Mouse (Mus musculus) G1E-ER4 (cell line): Measurements from ENCODE around the gene Sox6. TPM values are rescaled to one million over a fixed set of nuclear protein-coding genes. Genes with fewer than 3 reads are reported as not detected.

Source experiments
- GATA1 ChIP-seq: IDR thresholded peaks from one replicate; pipeline ENCODE4 v1.8.0; 2012; ENCODE audit warnings: low read length, inconsistent platforms
- polyA plus RNA-seq: library from polyadenylated mRNA; stranded (reverse); fragments of >175 nt; gene quantifications from 2 replicates; pipeline ENCODE4 v1.2.3, GENCODE M21; 2012

Sox6 gene
- polyA plus RNA-seq, 1 experiment = 1.5 TPM

- no peak for TF ChIP-seq GATA1
These were observed 588.0 kb downstream of the Sox6 start for GRCm38 (mm10) chr7:115450431-115451195.

GRCm38 (mm10) chr7:115448403-115449025 is 590.1 kb downstream of the Sox6 start:
- no peak for TF ChIP-seq GATA1

DNA sequence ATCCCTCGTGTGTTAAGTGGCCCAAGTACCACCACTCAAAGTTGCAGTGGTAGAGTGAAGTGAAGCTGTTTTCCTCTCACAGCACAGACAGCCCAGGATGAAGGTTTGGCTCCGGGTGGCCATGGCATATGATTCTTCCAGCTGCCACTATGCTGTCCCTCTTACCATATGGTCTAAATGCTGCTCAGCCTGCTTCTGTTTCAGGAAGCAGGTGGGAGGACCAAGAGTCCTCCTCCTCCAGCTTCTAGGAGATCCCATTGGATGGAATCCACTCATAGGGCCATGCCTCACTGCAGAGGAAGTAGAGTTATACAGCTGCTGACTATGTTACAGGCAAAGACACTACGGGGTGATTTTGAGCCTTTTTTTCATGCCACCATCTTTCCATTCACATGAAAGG is 591.5 kb downstream of the Sox6 start:
- no peak for TF ChIP-seq GATA1

- TF ChIP-seq GATA1 = no peak
These were observed 592.0 kb downstream of the Sox6 start for GRCm38 (mm10) chr7:115446481-115447016.

- TF ChIP-seq GATA1 = no peak
These were observed 612.2 kb downstream of the Sox6 start for GRCm38 (mm10) chr7:115426161-115426982.

DNA sequence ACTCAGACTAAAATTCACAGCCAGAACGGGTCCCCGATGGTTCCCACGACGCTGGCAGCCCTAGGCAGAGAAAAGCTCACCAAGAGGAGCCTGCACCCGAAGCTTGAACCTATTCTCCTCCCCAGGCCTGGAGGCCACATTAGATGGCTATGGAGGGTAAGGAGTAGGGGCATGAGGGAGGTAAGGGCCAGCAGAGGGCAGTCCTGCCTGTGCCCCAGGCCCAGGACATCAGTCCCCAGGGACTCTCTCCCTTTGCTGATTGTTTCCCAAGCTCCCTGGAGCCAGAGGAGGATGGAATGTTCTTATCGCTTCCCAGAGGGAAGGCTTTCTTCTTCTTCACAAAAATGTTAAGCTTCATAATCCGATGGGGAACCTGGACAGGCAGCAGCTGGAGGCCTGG is 615.8 kb downstream of the Sox6 start:
- TF ChIP-seq GATA1 = no peak

DNA sequence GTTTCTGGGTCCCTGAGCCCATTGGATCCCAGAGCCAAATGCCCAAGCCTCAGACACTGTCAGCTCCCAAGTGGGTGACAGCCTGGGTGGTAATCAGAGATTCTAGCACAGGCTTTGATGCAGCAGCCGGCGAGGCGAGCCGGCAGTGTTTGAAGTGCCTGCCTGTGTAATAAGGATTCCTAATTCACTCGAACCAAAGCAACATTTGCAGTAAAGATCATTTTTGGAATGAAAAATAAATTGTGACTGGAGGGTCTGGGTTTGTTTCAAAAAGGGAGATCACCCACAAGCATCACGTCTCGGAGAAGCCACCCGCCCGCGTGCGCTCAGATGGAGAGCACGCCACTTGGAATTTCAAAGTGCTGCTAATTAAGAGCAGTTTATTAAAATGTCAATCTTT is 617.6 kb downstream of the Sox6 start:
- TF ChIP-seq GATA1 = no peak

Other genes with a start within 250 kb of the Sox6 start
- gene 1110004F10Rik, start 601 bp upstream of the Sox6 start, polyA plus RNA-seq = 54.5 and 54.8 TPM in 2 replicates
- not detected in 2 replicates for gene Gm4353, start 45.8 kb upstream of the Sox6 start, polyA plus RNA-seq